Mouse (Mus musculus) testis, adult 2 months (tissue): ENCODE data around the gene Ikbke. TPM values are rescaled to one million over a fixed set of nuclear protein-coding genes. Genes with fewer than 3 reads are reported as not detected.

Experiments
- H3K27ac ChIP-seq: fragments of 200-500 bp; 2 replicates; pipeline ENCODE4 v1.5.1; 2012; ENCODE audit warnings: low read depth, low read length; ENCODE audit not compliant: control insufficient read depth, insufficient read depth
- H3K27me3 ChIP-seq: fragments of 200-500 bp; 2 replicates; pipeline ENCODE4 v1.6.1; 2012; ENCODE audit warnings: mild to moderate bottlenecking, low read length, moderate library complexity; ENCODE audit not compliant: control insufficient read depth, insufficient read depth
- H3K36me3 ChIP-seq: fragments of 200-500 bp; 2 replicates; pipeline ENCODE4 v1.6.1; 2012; ENCODE audit warnings: mild to moderate bottlenecking, low read length; ENCODE audit not compliant: control insufficient read depth, insufficient read depth
- H3K4me1 ChIP-seq: fragments of 200-500 bp; 2 replicates; pipeline ENCODE4 v1.6.1; 2012; ENCODE audit warnings: low read length; ENCODE audit not compliant: control insufficient read depth, insufficient read depth
- H3K4me3 ChIP-seq: fragments of 200-500 bp; 2 replicates; pipeline ENCODE4 v1.5.1; 2012; ENCODE audit warnings: low read depth, mild to moderate bottlenecking, low read length, moderate library complexity, mixed read lengths; ENCODE audit not compliant: control insufficient read depth
- CTCF ChIP-seq: fragments of 200-500 bp; IDR thresholded peaks from 2 replicates; pipeline ENCODE4 v1.5.1; 2012; ENCODE audit warnings: low read depth, mild to moderate bottlenecking, inconsistent platforms, low read length, moderate library complexity; ENCODE audit not compliant: control insufficient read depth, insufficient read depth, insufficient replicate concordance
- POLR2A ChIP-seq: fragments of 200-500 bp; IDR thresholded peaks from 2 replicates; pipeline ENCODE4 v1.6.1; 2012; ENCODE audit warnings: low read depth, mild to moderate bottlenecking, inconsistent platforms, low read length, moderate library complexity; ENCODE audit not compliant: control insufficient read depth
- polyA plus RNA-seq: library from polyadenylated mRNA; depleted of rRNA; stranded (reverse); fragments of >200 nt; gene quantifications from 2 replicates; pipeline ENCODE4 v1.2.3, GENCODE M21; 2012; rRNA removed

The Ikbke gene
- polyA plus RNA-seq, 1 experiment, result 1.4 TPM

GRCm38 (mm10) chr1:131204461-131204860, 74.9 kb downstream of the Ikbke start:
- no peak overlapping the region for H3K4me3 ChIP-seq
- peaks cover 7% of the 10 kb centered on the region for H3K4me1 ChIP-seq
- no peak overlapping the region for H3K27ac ChIP-seq
- no peak for TF ChIP-seq POLR2A
- TF ChIP-seq CTCF, result no peak
- no peaks in the 10 kb centered on the region for H3K27me3 ChIP-seq
- no peaks in the 10 kb centered on the region for H3K36me3 ChIP-seq

Other genes starting within 250 kb of the Ikbke start
- gene Mapkapk2, start 181.8 kb downstream of the Ikbke start, polyA plus RNA-seq, result 13.2 and 14.7 TPM in 2 replicates
- 102 and 113 TPM in 2 replicates for gene Dyrk3, start 141.3 kb downstream of the Ikbke start, polyA plus RNA-seq
- 18.1 and 18.4 TPM in 2 replicates for gene Eif2d, start 126.4 kb downstream of the Ikbke start, polyA plus RNA-seq
- 1.1 and 1.5 TPM in 2 replicates for gene Rassf5, start 34.3 kb downstream of the Ikbke start, polyA plus RNA-seq
- gene Srgap2, start 247.7 kb upstream of the Ikbke start, polyA plus RNA-seq, result 12.4 and 12.6 TPM in 2 replicates
- gene Fam72a, start 248.3 kb upstream of the Ikbke start, polyA plus RNA-seq, result 1.3 TPM in 2 replicates